In genomic region chr9:35459594-35459993, GRCm38 (mm10) we compare ENCODE assay signal across 20 mouse cellular contexts. TPM values are rescaled to one million over a fixed set of nuclear protein-coding genes. Genes with fewer than 3 reads are reported as not detected.
"Had no signal": no experiment of that assay in that cellular context is flagged by ENCODE, and none has a peak within 500 bp of the region (broad histone marks: within the 10 kb centered on the region; RNA-seq: fewer than 3 reads in every experiment).

No protein-coding gene starts in this region.

- DNase-seq: kidney, adult 2 months; right cerebral cortex, postnatal 4 days; spleen, adult 18-20 months; thymus, adult 18-20 months had no signal

- H3K27me3 ChIP-seq: kidney, embryonic 15.5 days; limb, embryonic 15.5 days; liver, embryonic 12.5 days; lung, embryonic 15.5 days; midbrain, embryonic 12.5 days had no signal

- H3K9ac ChIP-seq: kidney, embryonic 15.5 days; limb, embryonic 15.5 days; liver, embryonic 12.5 days; lung, embryonic 15.5 days; midbrain, embryonic 12.5 days had no signal

- ATAC-seq: intestine, embryonic 16.5 days; liver, embryonic 12.5 days; midbrain, embryonic 16.5 days had no signal

- H3K4me3 ChIP-seq: kidney, embryonic 15.5 days; left cerebral cortex, adult 2 months; limb, embryonic 15.5 days; liver, embryonic 12.5 days; lung, embryonic 15.5 days; midbrain, embryonic 12.5 days had no signal

- H3K4me1 ChIP-seq: kidney, embryonic 15.5 days; liver, embryonic 12.5 days; lung, embryonic 15.5 days; midbrain, embryonic 12.5 days had no signal

- H3K9me3 ChIP-seq: kidney, embryonic 15.5 days; limb, embryonic 15.5 days; liver, embryonic 12.5 days; lung, embryonic 15.5 days; midbrain, embryonic 12.5 days had no signal

- H3K27ac ChIP-seq: kidney, embryonic 15.5 days; left cerebral cortex, adult 2 months; liver, embryonic 12.5 days; lung, embryonic 15.5 days; midbrain, embryonic 12.5 days had no signal

- H3K4me2 ChIP-seq: kidney, embryonic 15.5 days; limb, embryonic 15.5 days; liver, embryonic 12.5 days; lung, embryonic 15.5 days; midbrain, embryonic 12.5 days had no signal

RNA-seq across cellular contexts. Expression of gene Gm1113, which starts 58.5 kb away (rescaled TPM):
- total RNA-seq: layer of hippocampus, postnatal 25 days; left cerebral cortex, adult 2 months; left cerebral cortex, postnatal 14 days; megakaryocyte-erythroid progenitor cell, adult 5-6 weeks had no signal
- polyA plus RNA-seq: intestine, embryonic 16.5 days; kidney, adult 2 months; kidney, embryonic 15.5 days; large intestine, adult 2 months; limb, embryonic 11.5 days; limb, embryonic 15.5 days; liver, embryonic 12.5 days; liver, embryonic 16.5 days; lung, embryonic 15.5 days; midbrain, embryonic 12.5 days; midbrain, embryonic 16.5 days; neural tube, embryonic 14.5 days; stomach, embryonic 14.5 days had no signal
